Mouse (Mus musculus) embryonic facial prominence, embryonic 14.5 days (tissue): Measurements from ENCODE around the gene Nt5c2. TPM values are rescaled to one million over a fixed set of nuclear protein-coding genes. Genes with fewer than 3 reads are reported as not detected.

ENCODE experiments used
- ATAC-seq: fragments of 200-750 bp; cut with Nextera tagmentation; 2 replicates; pipeline ENCODE4 v1.8.0; 2017; ENCODE audit warnings: low read depth, moderate number of reproducible peaks, moderate TSS enrichment
- DNase-seq: peaks from one replicate; pipeline ENCODE4 v3.0.0-alpha.2; 2015; ENCODE audit warnings: low spot score
- H3K27ac ChIP-seq: fragments of 300-500 bp; sonication (generic); replicated peaks from 2 replicates; pipeline ENCODE4 v1.5.1; 2014; ENCODE audit warnings: low read depth, mild to moderate bottlenecking, low read length, moderate library complexity
- H3K27me3 ChIP-seq: fragments of 300-500 bp; sonication (generic); replicated peaks from 2 replicates; pipeline ENCODE4 v1.6.1; 2014; ENCODE audit warnings: low read length; ENCODE audit not compliant: control insufficient read depth, insufficient read depth
- H3K36me3 ChIP-seq: fragments of 300-500 bp; sonication (generic); 2 replicates; pipeline ENCODE4 v1.6.1; 2014; ENCODE audit warnings: low read length, mixed read lengths; ENCODE audit not compliant: control insufficient read depth, insufficient read depth
- H3K4me1 ChIP-seq: fragments of 300-500 bp; sonication (generic); 2 replicates; pipeline ENCODE4 v1.6.1; 2014; ENCODE audit warnings: antibody characterized with exemption, low read length; ENCODE audit not compliant: control insufficient read depth, insufficient read depth
- H3K4me2 ChIP-seq: fragments of 300-500 bp; sonication (generic); 2 replicates; pipeline ENCODE4 v1.6.1; 2014; ENCODE audit warnings: low read depth, mild to moderate bottlenecking, low read length, moderate library complexity, mixed read lengths
- H3K4me3 ChIP-seq: fragments of 300-500 bp; sonication (generic); 2 replicates; pipeline ENCODE4 v1.5.1; 2014; ENCODE audit warnings: low read depth, mild to moderate bottlenecking, low read length
- H3K9ac ChIP-seq: fragments of 300-500 bp; sonication (generic); 2 replicates; pipeline ENCODE4 v1.6.1; 2014; ENCODE audit warnings: low read depth, mild to moderate bottlenecking, low read length, moderate library complexity, mixed read lengths
- H3K9me3 ChIP-seq: fragments of 300-500 bp; sonication (generic); 2 replicates; pipeline ENCODE4 v1.6.1; 2016; ENCODE audit warnings: low read length; ENCODE audit not compliant: control insufficient read depth
- WGBS: fragments of 180-500 bp; shearing (Covaris S2); extraction: QIAGEN DNeasy Blood & Tissue Kit; methylation state at CpG from one replicate; pipeline ENCODE4 v1.1.7; 2014; 5-methylcytosine and 5-hydroxymethylcytosine counted together
- polyA plus RNA-seq: library from polyadenylated mRNA; unstranded; fragments of >200 nt; fragmentation: Nextera tagmentation; extraction: Ambion mirVana; gene quantifications from 2 replicates; pipeline ENCODE4 v1.2.1, GENCODE M21; 2014

The Nt5c2 gene
- polyA plus RNA-seq: 65.6 and 66.3 TPM in 2 replicates

DNA sequence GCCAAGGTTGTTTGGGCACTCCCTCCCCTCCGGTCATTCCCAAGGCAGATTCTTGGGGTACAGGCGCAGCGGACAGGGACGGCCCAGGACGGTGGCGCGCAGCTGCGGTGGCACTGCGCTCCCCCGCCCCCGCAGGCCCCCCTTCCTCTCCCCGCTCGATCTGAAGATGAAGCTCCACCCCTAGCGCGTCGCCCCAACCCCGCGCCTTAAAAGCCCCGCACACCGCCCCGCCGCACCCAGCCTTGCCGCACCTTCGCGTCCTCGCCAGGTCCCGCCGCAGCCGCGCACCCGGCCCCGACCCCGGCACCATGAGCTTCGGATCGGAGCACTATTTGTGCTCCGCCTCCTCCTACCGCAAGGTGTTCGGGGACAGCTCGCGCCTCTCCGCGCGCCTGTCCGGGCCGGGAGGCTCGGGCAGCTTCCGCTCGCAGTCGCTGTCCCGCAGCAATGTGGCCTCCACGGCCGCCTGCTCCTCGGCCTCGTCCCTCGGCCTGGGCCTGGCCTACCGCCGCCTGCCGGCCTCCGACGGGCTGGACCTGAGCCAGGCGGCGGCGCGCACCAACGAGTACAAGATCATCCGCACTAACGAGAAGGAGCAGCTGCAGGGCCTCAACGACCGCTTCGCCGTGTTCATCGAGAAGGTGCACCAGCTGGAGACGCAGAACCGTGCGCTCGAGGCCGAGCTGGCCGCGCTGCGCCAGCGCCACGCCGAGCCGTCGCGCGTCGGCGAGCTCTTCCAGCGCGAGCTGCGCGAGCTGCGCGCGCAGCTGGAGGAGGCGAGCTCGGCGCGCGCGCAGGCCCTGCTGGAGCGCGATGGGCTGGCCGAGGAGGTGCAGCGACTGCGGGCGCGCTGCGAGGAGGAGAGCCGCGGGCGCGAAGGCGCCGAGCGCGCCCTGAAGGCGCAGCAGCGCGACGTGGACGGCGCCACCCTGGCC lies at the start of gene Nt5c2, which contains the start of gene Ina:
Gene Nt5c2, minus strand, starts transcription at position 707 of the 935 bp plus-strand sequence.
Gene Ina, plus strand, starts transcription at position 252 of the 935 bp plus-strand sequence.
- peak within 1 kb of the TSS; percentile 52 for H3K4me3 ChIP-seq
- DNase-seq: peak; percentile 90
- H3K27ac ChIP-seq: 0 out of 2 replicates have a peak within 1 kb of the TSS, but pooled peaks have one; percentile 21
- H3K9me3 ChIP-seq: no peaks in the 10 kb centered on the region
- H3K4me1 ChIP-seq: peaks cover 6% of the 10 kb centered on the region; the same call in 1 of the 2 replicates
- ATAC-seq: peak; percentile 83
- peak within 1 kb of the TSS; percentile 26 for H3K9ac ChIP-seq
- WGBS: under 1% methylated on average over 46 of the region's 124 CpGs
- no peaks in the 10 kb centered on the region for H3K36me3 ChIP-seq
- H3K27me3 ChIP-seq: peaks cover 65% of the 10 kb centered on the region
- peak within 1 kb of the TSS; percentile 92 for H3K4me2 ChIP-seq

DNA sequence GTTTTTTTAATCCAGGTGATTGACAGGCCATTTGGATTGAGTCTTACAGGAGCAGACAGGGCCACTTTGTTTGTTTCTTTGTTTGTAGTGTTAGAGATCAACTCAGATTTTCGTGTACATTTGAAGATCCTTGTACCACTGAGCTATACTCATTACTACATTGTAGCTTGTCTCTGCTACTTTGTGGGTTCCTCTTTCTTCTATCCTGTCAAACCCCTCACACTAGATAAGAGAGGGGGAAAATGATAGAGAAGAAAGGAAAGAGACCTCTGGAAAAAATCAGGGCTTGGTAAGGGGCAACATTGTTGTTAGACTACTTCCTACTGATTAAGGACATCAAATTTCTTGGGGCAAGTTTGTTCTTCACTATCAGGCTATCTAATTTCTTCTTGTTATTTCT lies 42.7 kb upstream of the Nt5c2 start:
- 67% methylated on average over 1 of the region's 1 CpGs for WGBS
- no peak overlapping the region for H3K9ac ChIP-seq

GRCm38 (mm10) chr19:47053471-47053870 lies 38.5 kb upstream of the Nt5c2 start:
- H3K27me3 ChIP-seq: no peaks in the 10 kb centered on the region
- peaks cover 13% of the 10 kb centered on the region for H3K4me1 ChIP-seq
- H3K4me3 ChIP-seq: no peak overlapping the region
- H3K9ac ChIP-seq: no peak overlapping the region
- no peaks in the 10 kb centered on the region for H3K9me3 ChIP-seq
- no peak overlapping the region for H3K4me2 ChIP-seq
- H3K36me3 ChIP-seq: no peaks in the 10 kb centered on the region
- H3K27ac ChIP-seq: no peak overlapping the region
- no peak for DNase-seq
- no peak for ATAC-seq
- WGBS: 85% methylated on average over 4 of the region's 4 CpGs

More for the DNA sequence above, 42.7 kb upstream of the Nt5c2 start:
- no peaks in the 10 kb centered on the region for H3K4me1 ChIP-seq
- no peak for DNase-seq
- no peak overlapping the region for H3K4me2 ChIP-seq
- H3K27me3 ChIP-seq: no peaks in the 10 kb centered on the region
- no peaks in the 10 kb centered on the region for H3K9me3 ChIP-seq
- H3K4me3 ChIP-seq: no peak overlapping the region
- no peaks in the 10 kb centered on the region for H3K36me3 ChIP-seq
- no peak overlapping the region for H3K27ac ChIP-seq
- no peak for ATAC-seq

DNA sequence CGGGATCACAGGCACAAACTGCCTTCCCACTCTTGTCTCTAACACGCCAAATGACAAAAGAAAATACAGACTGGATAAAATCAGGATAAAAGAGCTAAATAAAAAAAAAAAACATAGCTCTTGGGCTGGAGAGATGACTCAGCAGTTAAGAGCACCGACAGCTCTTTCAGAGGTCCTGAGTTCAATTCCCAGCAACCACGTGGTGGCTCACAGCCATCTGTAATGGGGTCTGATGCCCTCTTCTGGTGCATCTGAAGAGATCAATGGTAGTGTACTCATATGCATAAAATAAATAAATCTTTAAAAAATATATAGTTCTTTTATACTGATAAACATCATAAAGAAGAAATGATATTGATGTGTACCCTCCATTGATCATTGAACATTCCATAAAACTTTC lies 38.0 kb upstream of the Nt5c2 start:
- Histone ChIP-seq H3K27me3 (no peaks in the 10 kb centered on the region), H3K4me3 (no peak overlapping the region), H3K4me1 (peaks cover 13% of the 10 kb centered on the region), H3K4me2 (no peak overlapping the region), H3K9ac (no peak overlapping the region), H3K36me3 (no peaks in the 10 kb centered on the region), H3K9me3 (no peaks in the 10 kb centered on the region), H3K27ac (no peak overlapping the region)
- WGBS: 76% methylated on average over 4 of the region's 4 CpGs
- ATAC-seq (no peak), DNase-seq (no peak)

DNA sequence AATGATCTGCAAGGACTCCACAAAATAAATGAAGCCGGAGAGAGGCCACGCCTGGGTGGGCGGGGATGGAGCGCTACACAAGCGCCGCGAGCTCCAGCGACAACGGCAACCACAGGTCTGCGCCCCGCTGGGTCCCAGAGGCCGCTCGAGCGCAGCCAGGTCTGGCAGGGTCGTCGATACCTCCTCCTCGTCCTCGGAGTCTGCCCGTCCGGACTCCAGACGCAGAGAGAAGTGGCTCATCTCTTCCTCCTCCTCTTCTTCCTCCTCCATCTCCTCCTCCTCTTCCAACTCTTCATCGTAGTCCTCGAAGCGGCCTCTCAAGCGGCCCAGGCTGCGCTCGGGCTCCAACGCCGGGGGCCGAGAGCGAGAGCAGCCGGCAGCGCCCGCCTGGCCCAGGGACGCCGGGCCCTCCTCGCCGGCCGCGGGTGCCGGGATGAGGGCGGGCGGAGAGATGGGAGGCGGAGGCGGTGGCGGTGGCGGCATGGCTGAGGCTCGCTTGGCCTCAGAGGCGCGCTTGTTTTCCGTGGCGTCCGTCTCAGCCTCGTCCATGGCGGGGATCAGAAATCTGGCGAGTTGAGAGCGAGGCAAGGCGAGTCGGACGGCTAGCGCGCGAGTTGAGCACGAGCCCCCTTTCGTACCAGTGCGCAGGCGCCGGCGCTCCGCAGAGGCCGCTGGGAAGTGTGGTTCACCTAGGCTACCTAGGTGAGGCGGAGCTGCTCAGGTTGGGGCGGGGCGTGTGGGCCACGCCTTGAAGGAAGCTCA lies 35.5 kb upstream of the Nt5c2 start, which contains the start of gene Pcgf6:
Gene Pcgf6, minus strand, starts transcription at position 636 of the 762 bp plus-strand sequence.
- Histone ChIP-seq H3K27ac (peak within 1 kb of the TSS; percentile 94), H3K36me3 (peaks cover 23% of the 10 kb centered on the region), H3K9ac (peak within 1 kb of the TSS; percentile 85), H3K4me2 (peak within 1 kb of the TSS; percentile 73), H3K4me3 (peak within 1 kb of the TSS; percentile 88), H3K4me1 (peaks cover 13% of the 10 kb centered on the region), H3K27me3 (no peaks in the 10 kb centered on the region), H3K9me3 (no peaks in the 10 kb centered on the region)
- DNase-seq (peak; percentile 87), ATAC-seq (peak; percentile 95)
- WGBS: under 1% methylated on average over 65 of the region's 75 CpGs

GRCm38 (mm10) chr19:47049840-47050239 lies 34.9 kb upstream of the Nt5c2 start:
- Histone ChIP-seq H3K27me3 (no peaks in the 10 kb centered on the region), H3K4me3 (peak overlapping the region; percentile 88), H3K27ac (peak overlapping the region; percentile 94; the same call in 1 of the 2 replicates), H3K36me3 (peaks cover 27% of the 10 kb centered on the region), H3K9ac (peak overlapping the region; percentile 85), H3K4me2 (peak overlapping the region; percentile 73), H3K9me3 (no peaks in the 10 kb centered on the region), H3K4me1 (peaks cover 13% of the 10 kb centered on the region)
- 6% methylated on average over 7 of the region's 7 CpGs for WGBS
- ATAC-seq (no peak), DNase-seq (no peak)

DNA sequence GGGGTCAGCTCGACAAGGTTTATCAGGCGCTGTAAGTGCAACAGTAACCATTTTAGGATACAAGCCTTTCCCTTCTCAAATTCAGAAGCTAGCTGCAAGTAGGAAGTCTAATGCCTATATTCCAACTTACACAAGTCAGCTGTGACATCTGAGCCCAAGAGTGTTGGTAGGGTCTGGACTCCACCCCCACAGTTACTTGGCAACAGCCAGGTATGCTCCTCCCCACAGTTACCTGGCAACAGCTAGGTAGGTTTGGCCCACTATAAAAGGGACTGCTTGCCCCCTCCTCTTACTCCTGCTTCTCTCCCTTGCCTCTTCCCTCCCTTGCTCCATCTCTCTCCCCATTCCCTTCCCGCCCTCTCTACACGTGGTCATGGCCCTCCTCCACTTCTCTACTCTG lies 34.1 kb upstream of the Nt5c2 start:
- H3K9ac ChIP-seq: no peak overlapping the region
- DNase-seq (peak; percentile 8), ATAC-seq (no peak)
- H3K27me3 ChIP-seq: no peaks in the 10 kb centered on the region
- H3K36me3 ChIP-seq: peaks cover 31% of the 10 kb centered on the region
- no peak overlapping the region for H3K4me3 ChIP-seq
- 60% methylated on average over 4 of the region's 4 CpGs for WGBS
- peaks cover 13% of the 10 kb centered on the region for H3K4me1 ChIP-seq
- H3K4me2 ChIP-seq: peak overlapping the region; percentile 73
- H3K9me3 ChIP-seq: no peaks in the 10 kb centered on the region
- H3K27ac ChIP-seq: no peak overlapping the region

GRCm38 (mm10) chr19:47047236-47047833 lies 32.4 kb upstream of the Nt5c2 start:
- peaks cover 36% of the 10 kb centered on the region for H3K36me3 ChIP-seq
- H3K27me3 ChIP-seq: no peaks in the 10 kb centered on the region
- peaks cover 13% of the 10 kb centered on the region for H3K4me1 ChIP-seq
- DNase-seq (no peak), ATAC-seq (no peak)
- 78% methylated on average over 13 of the region's 13 CpGs for WGBS
- no peaks in the 10 kb centered on the region for H3K9me3 ChIP-seq
- no peak overlapping the region for H3K4me3 ChIP-seq
- H3K4me2 ChIP-seq: no peak overlapping the region
- H3K27ac ChIP-seq: no peak overlapping the region
- no peak overlapping the region for H3K9ac ChIP-seq
